Mouse (Mus musculus): ENCODE data around the gene Zfp523. TPM values are rescaled to one million over a fixed set of nuclear protein-coding genes. Genes with fewer than 3 reads are reported as not detected.
A peak's percentile ranks its signal among the peaks of the same experiment; 100 is the strongest.

The Zfp523 gene
- polyA plus RNA-seq, 1 experiment from 2014 or later = 34.2 TPM

GRCm38 (mm10) chr17:28224615-28225014, 47.7 kb downstream of the Zfp523 start:
- Histone ChIP-seq H3K27me3 (ENCODE audit: insufficient read depth, poor library complexity, severe bottlenecking) (peaks cover 11% of the 10 kb centered on the region; the same call in 1 of the 2 replicates), H3K27ac (no peak overlapping the region), H3K36me3 (no peaks in the 10 kb centered on the region), H3K9me3 (no peaks in the 10 kb centered on the region), H3K4me3 (peak overlapping the region; percentile 70; the same call in 1 of the 2 replicates), H3K4me1 (peaks cover 35% of the 10 kb centered on the region)
- no peak for DNase-seq (ENCODE audit: low spot score)
- 84% methylated on average over 10 of the region's 10 CpGs for WGBS

- peak overlapping the region; percentile 67 for H3K27ac ChIP-seq
Observed at GRCm38 (mm10) chr17:28226014-28226413, 49.1 kb downstream of the Zfp523 start.

GRCm38 (mm10) chr17:28230486-28230885, 53.6 kb downstream of the Zfp523 start:
- no peak for DNase-seq (ENCODE audit: low spot score)
- no peak overlapping the region for H3K4me3 ChIP-seq
- H3K27me3 ChIP-seq (ENCODE audit: insufficient read depth, poor library complexity, severe bottlenecking) = peaks cover 8% of the 10 kb centered on the region; the same call in 1 of the 2 replicates
- H3K9me3 ChIP-seq = no peaks in the 10 kb centered on the region
- H3K4me1 ChIP-seq = peaks cover 35% of the 10 kb centered on the region
- H3K27ac ChIP-seq = no peak overlapping the region
- H3K36me3 ChIP-seq = no peaks in the 10 kb centered on the region
- WGBS = 65% methylated on average over 6 of the region's 6 CpGs

More at GRCm38 (mm10) chr17:28226014-28226413, 49.1 kb downstream of the Zfp523 start:
- peaks cover 15% of the 10 kb centered on the region; the same call in 1 of the 2 replicates for H3K27me3 ChIP-seq (ENCODE audit: insufficient read depth, poor library complexity, severe bottlenecking)
- peak; percentile 95 for DNase-seq (ENCODE audit: low spot score)
- peaks cover 35% of the 10 kb centered on the region for H3K4me1 ChIP-seq
- H3K36me3 ChIP-seq = no peaks in the 10 kb centered on the region
- H3K4me3 ChIP-seq = peak overlapping the region; percentile 52
- under 1% methylated on average over 21 of the region's 21 CpGs for WGBS
- no peaks in the 10 kb centered on the region for H3K9me3 ChIP-seq

- peaks cover 8% of the 10 kb centered on the region; the same call in 1 of the 2 replicates for H3K27me3 ChIP-seq (ENCODE audit: insufficient read depth, poor library complexity, severe bottlenecking)
- H3K4me3 ChIP-seq = no peak overlapping the region
- no peak overlapping the region for H3K27ac ChIP-seq
- no peak for DNase-seq (ENCODE audit: low spot score)
- no peaks in the 10 kb centered on the region for H3K36me3 ChIP-seq
- H3K9me3 ChIP-seq = no peaks in the 10 kb centered on the region
- peaks cover 31% of the 10 kb centered on the region for H3K4me1 ChIP-seq
- WGBS = 81% methylated on average over 18 of the region's 18 CpGs
Observed at GRCm38 (mm10) chr17:28231026-28231736, 54.3 kb downstream of the Zfp523 start.

GRCm38 (mm10) chr17:28232475-28233060, 55.6 kb downstream of the Zfp523 start, which contains the start of gene Ppard:
Gene Ppard, plus strand, starts transcription at chr17:28232700.
- Histone ChIP-seq H3K4me1 (peaks cover 32% of the 10 kb centered on the region), H3K36me3 (peaks cover 8% of the 10 kb centered on the region), H3K4me3 (peak within 1 kb of the TSS; percentile 84), H3K27me3 (ENCODE audit: insufficient read depth, poor library complexity, severe bottlenecking) (peaks cover 8% of the 10 kb centered on the region; the same call in 1 of the 2 replicates), H3K9me3 (no peaks in the 10 kb centered on the region), H3K27ac (peak within 1 kb of the TSS; percentile 93)
- WGBS = under 1% methylated on average over 57 of the region's 57 CpGs
- DNase-seq (ENCODE audit: low spot score) = peak; percentile 99

- peaks cover 26% of the 10 kb centered on the region for H3K4me1 ChIP-seq
- H3K27me3 ChIP-seq (ENCODE audit: insufficient read depth, poor library complexity, severe bottlenecking) = peaks cover 8% of the 10 kb centered on the region; the same call in 1 of the 2 replicates
- WGBS = 9% methylated on average over 17 of the region's 17 CpGs
- H3K27ac ChIP-seq = peak overlapping the region; percentile 93
- DNase-seq (ENCODE audit: low spot score) = no peak
- peak overlapping the region; percentile 84 for H3K4me3 ChIP-seq
- H3K36me3 ChIP-seq = peaks cover 12% of the 10 kb centered on the region
- no peaks in the 10 kb centered on the region for H3K9me3 ChIP-seq
Observed at GRCm38 (mm10) chr17:28233091-28233731, 56.3 kb downstream of the Zfp523 start.

GRCm38 (mm10) chr17:28234641-28235040, 57.7 kb downstream of the Zfp523 start:
- no peaks in the 10 kb centered on the region for H3K9me3 ChIP-seq
- peaks cover 4% of the 10 kb centered on the region; the same call in 1 of the 2 replicates for H3K27me3 ChIP-seq (ENCODE audit: insufficient read depth, poor library complexity, severe bottlenecking)
- H3K4me1 ChIP-seq = peaks cover 26% of the 10 kb centered on the region
- DNase-seq (ENCODE audit: low spot score) = no peak
- H3K36me3 ChIP-seq = peaks cover 23% of the 10 kb centered on the region
- H3K27ac ChIP-seq = 0 out of 2 replicates have a peak overlapping the region, but pooled peaks have one; percentile 2
- no peak overlapping the region for H3K4me3 ChIP-seq
- 88% methylated on average over 5 of the region's 5 CpGs for WGBS

- Histone ChIP-seq H3K4me3 (no peak overlapping the region; the same call in 1 of the 2 replicates), H3K9me3 (no peaks in the 10 kb centered on the region), H3K27me3 (ENCODE audit: insufficient read depth, poor library complexity, severe bottlenecking) (no peaks in the 10 kb centered on the region), H3K36me3 (peaks cover 36% of the 10 kb centered on the region), H3K4me1 (peaks cover 26% of the 10 kb centered on the region), H3K27ac (no peak overlapping the region)
- DNase-seq (ENCODE audit: low spot score) = no peak
- 82% methylated on average over 7 of the region's 7 CpGs for WGBS
Observed at GRCm38 (mm10) chr17:28235982-28236635, 59.2 kb downstream of the Zfp523 start.

GRCm38 (mm10) chr17:28236636-28237015, 59.7 kb downstream of the Zfp523 start:
- H3K27me3 ChIP-seq (ENCODE audit: insufficient read depth, poor library complexity, severe bottlenecking) = no peaks in the 10 kb centered on the region
- H3K36me3 ChIP-seq = peaks cover 41% of the 10 kb centered on the region
- H3K4me3 ChIP-seq = no peak overlapping the region; the same call in 1 of the 2 replicates
- 90% methylated on average over 4 of the region's 4 CpGs for WGBS
- peaks cover 29% of the 10 kb centered on the region for H3K4me1 ChIP-seq
- no peak overlapping the region for H3K27ac ChIP-seq
- DNase-seq (ENCODE audit: low spot score) = no peak
- no peaks in the 10 kb centered on the region for H3K9me3 ChIP-seq

- Histone ChIP-seq H3K4me3 (no peak overlapping the region), H3K4me1 (peaks cover 33% of the 10 kb centered on the region), H3K27me3 (ENCODE audit: insufficient read depth, poor library complexity, severe bottlenecking) (no peaks in the 10 kb centered on the region), H3K36me3 (peaks cover 42% of the 10 kb centered on the region), H3K9me3 (no peaks in the 10 kb centered on the region), H3K27ac (no peak overlapping the region)
- no peak for DNase-seq (ENCODE audit: low spot score)
- WGBS = 74% methylated on average over 5 of the region's 5 CpGs
Observed at GRCm38 (mm10) chr17:28237362-28237761, 60.4 kb downstream of the Zfp523 start.

GRCm38 (mm10) chr17:28237874-28238273, 60.9 kb downstream of the Zfp523 start:
- no peak overlapping the region for H3K4me3 ChIP-seq
- peaks cover 42% of the 10 kb centered on the region for H3K36me3 ChIP-seq
- H3K27me3 ChIP-seq (ENCODE audit: insufficient read depth, poor library complexity, severe bottlenecking) = no peaks in the 10 kb centered on the region
- WGBS = 68% methylated on average over 6 of the region's 6 CpGs
- peaks cover 34% of the 10 kb centered on the region for H3K4me1 ChIP-seq
- H3K27ac ChIP-seq = no peak overlapping the region
- no peak for DNase-seq (ENCODE audit: low spot score)
- no peaks in the 10 kb centered on the region for H3K9me3 ChIP-seq

GRCm38 (mm10) chr17:28240846-28241245, 63.9 kb downstream of the Zfp523 start:
- Histone ChIP-seq H3K4me3 (no peak overlapping the region), H3K27ac (no peak overlapping the region), H3K4me1 (peaks cover 30% of the 10 kb centered on the region), H3K27me3 (ENCODE audit: insufficient read depth, poor library complexity, severe bottlenecking) (no peaks in the 10 kb centered on the region), H3K36me3 (peaks cover 42% of the 10 kb centered on the region), H3K9me3 (no peaks in the 10 kb centered on the region)
- 90% methylated on average over 5 of the region's 5 CpGs for WGBS
- DNase-seq (ENCODE audit: low spot score) = no peak
